ENCODE assay signal across 19 mouse cellular contexts in genomic region chr3:89788680-89789352, GRCm38 (mm10). TPM values are rescaled to one million over a fixed set of nuclear protein-coding genes. Genes with fewer than 3 reads are reported as not detected.
A peak's percentile ranks its signal among the peaks of the same experiment; 100 is the strongest.
DNase-seq lines count a peak whose midpoint lies in the region; ATAC-seq and TF ChIP-seq lines count a peak whose summit lies in the region.
"Had no signal": no experiment of that assay in that cellular context is flagged by ENCODE, and none has a peak within 500 bp of the region (broad histone marks: within the 10 kb centered on the region; RNA-seq: fewer than 3 reads in every experiment).

No protein-coding gene starts in this region.

- no peaks in the 10 kb centered on the region; the same call in none of the 2 replicates for H3K27me3 ChIP-seq in forebrain, embryonic 10.5 days (ENCODE audit: poor library complexity, severe bottlenecking)
- no peaks in the 10 kb centered on the region for H3K27me3 ChIP-seq in forebrain, embryonic 16.5 days (replicated peaks; ENCODE audit: control insufficient read depth, insufficient read depth, low read length)
- H3K27me3 ChIP-seq in E14TG2a.4 (ENCODE audit: insufficient read depth, low read length) = no peaks in the 10 kb centered on the region
- H3K27me3 ChIP-seq: CH12.LX; hindbrain, embryonic 12.5 days; limb, embryonic 12.5 days; stomach, embryonic 15.5 days had no signal

- no peak for TF ChIP-seq POLR2A in cortical plate, adult 2 months (IDR thresholded peaks at IDR 0.05; ENCODE audit: extremely low read depth, insufficient read depth, low read length)

- H3K4me3 ChIP-seq in forebrain, embryonic 10.5 days = no peak overlapping the region
- no peak overlapping the region for H3K4me3 ChIP-seq in forebrain, embryonic 16.5 days (replicated peaks; ENCODE audit: low read length)
- peak overlapping the region; percentile 68 for H3K4me3 ChIP-seq in E14TG2a.4 (replicated peaks; ENCODE audit: low read length)
- no peak overlapping the region for H3K4me3 ChIP-seq in cortical plate, adult 2 months (ENCODE audit: insufficient read depth, low read length)
- H3K4me3 ChIP-seq: heart, embryonic 15.5 days; hindbrain, embryonic 12.5 days; limb, embryonic 12.5 days; stomach, embryonic 15.5 days had no signal

- ATAC-seq in forebrain, embryonic 16.5 days = no peak
- ATAC-seq: midbrain, embryonic 16.5 days had no signal

- WGBS in forebrain, embryonic 10.5 days = 78% methylated on average over 16 of the region's 16 CpGs
- WGBS in forebrain, embryonic 16.5 days = 63% methylated on average over 16 of the region's 16 CpGs

- H3K9ac ChIP-seq in forebrain, embryonic 16.5 days (replicated peaks; ENCODE audit: low read depth, low read length) = no peak overlapping the region
- H3K9ac ChIP-seq: heart, embryonic 15.5 days; hindbrain, embryonic 12.5 days; limb, embryonic 12.5 days; stomach, embryonic 15.5 days had no signal

- DNase-seq in forebrain, embryonic 10.5 days (ENCODE audit: extremely low spot score, low spot score) = no peak
- DNase-seq in left cerebral cortex, postnatal 14 days (ENCODE audit: low spot score in 2 of 2) = peak; percentile 44 to 57
- no peak for DNase-seq in left cerebral cortex, adult 8-10 months (ENCODE audit: low spot score in 2 of 2)
- no peak for DNase-seq in heart, postnatal 25 days (ENCODE audit: low spot score)
- DNase-seq in cerebellum, adult 11-12 months = no peak
- DNase-seq: adrenal gland, adult 8-10 months; lung, adult 18-20 months; thymus, postnatal 14 days had no signal

- peaks cover 23% of the 10 kb centered on the region for H3K4me1 ChIP-seq in forebrain, embryonic 10.5 days
- H3K4me1 ChIP-seq in forebrain, embryonic 16.5 days (replicated peaks; ENCODE audit: control insufficient read depth, insufficient read depth, low read length) = no peaks in the 10 kb centered on the region
- H3K4me1 ChIP-seq in E14TG2a.4 (replicated peaks; ENCODE audit: low read depth, low read length) = peaks cover 63% of the 10 kb centered on the region
- H3K4me1 ChIP-seq in cortical plate, adult 2 months (ENCODE audit: control insufficient read depth, insufficient read depth, low read length) = no peaks in the 10 kb centered on the region
- H3K4me1 ChIP-seq: hindbrain, embryonic 12.5 days had no signal

- intact Hi-C loops in left cerebral cortex, postnatal 14 days (cut with DNase I) = no loop called here
- intact Hi-C loops in heart, postnatal 25 days (cut with DNase I) = loop anchor here (10.0 kb wide), 2 partner anchors 166 to 286 kb away; partner anchors contain the start of gene Tpm3

- peak; percentile 19; the same call in 1 of the 2 replicates for TF ChIP-seq CTCF in E14TG2a.4 (conservative IDR thresholded peaks at IDR 0.05; ENCODE audit: low read length)
- 0 out of 2 replicates have a peak, but pooled peaks have one; percentile 12 for TF ChIP-seq CTCF in cortical plate, adult 2 months (IDR thresholded peaks at IDR 0.05; ENCODE audit: extremely low read depth, insufficient read depth, low read length)

- no peak overlapping the region for H3K4me2 ChIP-seq in forebrain, embryonic 16.5 days (ENCODE audit: low read length)
- H3K4me2 ChIP-seq: heart, embryonic 15.5 days; hindbrain, embryonic 12.5 days; limb, embryonic 12.5 days; stomach, embryonic 15.5 days had no signal

- no peaks in the 10 kb centered on the region for H3K9me3 ChIP-seq in forebrain, embryonic 10.5 days
- no peaks in the 10 kb centered on the region for H3K9me3 ChIP-seq in forebrain, embryonic 16.5 days (ENCODE audit: control insufficient read depth, low read length)
- H3K9me3 ChIP-seq in E14TG2a.4 (ENCODE audit: low read length) = peaks cover 13% of the 10 kb centered on the region
- H3K9me3 ChIP-seq: heart, embryonic 15.5 days; hindbrain, embryonic 12.5 days; limb, embryonic 12.5 days; stomach, embryonic 15.5 days had no signal

- peak overlapping the region; percentile 25; the same call in 1 of the 2 replicates for H3K27ac ChIP-seq in forebrain, embryonic 10.5 days
- H3K27ac ChIP-seq in forebrain, embryonic 16.5 days (ENCODE audit: low read length) = no peak overlapping the region
- no peak overlapping the region for H3K27ac ChIP-seq in cortical plate, adult 2 months (ENCODE audit: insufficient read depth, low read length)
- H3K27ac ChIP-seq: heart, embryonic 15.5 days; hindbrain, embryonic 12.5 days; limb, embryonic 12.5 days; macrophage; stomach, embryonic 15.5 days had no signal

- H3K36me3 ChIP-seq in forebrain, embryonic 10.5 days (replicated peaks) = peaks cover 4% of the 10 kb centered on the region; the same call in 1 of the 2 replicates
- H3K36me3 ChIP-seq in forebrain, embryonic 16.5 days (ENCODE audit: control insufficient read depth, insufficient read depth) = no peaks in the 10 kb centered on the region
- peaks cover 5% of the 10 kb centered on the region for H3K36me3 ChIP-seq in E14TG2a.4 (ENCODE audit: insufficient read depth, low read length)
- H3K36me3 ChIP-seq: limb, embryonic 12.5 days; stomach, embryonic 15.5 days had no signal

RNA-seq across cellular contexts. Expression of gene Ube2q1, which starts 15.4 kb away (rescaled TPM):
- polyA plus RNA-seq in forebrain, embryonic 10.5 days (2016; fragmentation: Nextera tagmentation; extraction: Ambion mirVana) = 11.8 and 12.7 TPM in 2 replicates
- 11.3 TPM in 2 replicates for polyA plus RNA-seq in forebrain, embryonic 16.5 days (2015; fragmentation: Nextera tagmentation; extraction: Ambion mirVana)
- total RNA-seq in left cerebral cortex, postnatal 14 days (2021) = 10 to 100 TPM; 83.6 to 84.4 TPM
- total RNA-seq in left cerebral cortex, adult 8-10 months (2022) = 10 to 100 TPM; 78.4 to 83.7 (median 83.2) TPM
- polyA plus RNA-seq in cortical plate, adult 2 months (2012; rRNA removed) = 51.7 and 53.2 TPM in 2 replicates
- 10 to 100 TPM; 21.2 to 27.5 TPM for total RNA-seq in heart, postnatal 25 days (2021)

RNA-seq across cellular contexts. Expression of gene Chrnb2, which starts 24.4 kb away (rescaled TPM):
- polyA plus RNA-seq in forebrain, embryonic 10.5 days (2016; fragmentation: Nextera tagmentation; extraction: Ambion mirVana) = 2.4 and 3.8 TPM in 2 replicates
- polyA plus RNA-seq in forebrain, embryonic 16.5 days (2015; fragmentation: Nextera tagmentation; extraction: Ambion mirVana) = 27.7 and 29.5 TPM in 2 replicates
- total RNA-seq in left cerebral cortex, postnatal 14 days (2021) = 10 to 100 TPM; 23.1 to 24.9 TPM
- total RNA-seq in left cerebral cortex, adult 8-10 months (2022) = 10 to 100 TPM; 28.9 to 31.9 (median 30.8) TPM
- 22.6 and 22.9 TPM in 2 replicates for polyA plus RNA-seq in cortical plate, adult 2 months (2012; rRNA removed)
- total RNA-seq in heart, postnatal 25 days (2021) = under 1 TPM; 0.08 to 0.13 TPM

RNA-seq across cellular contexts. Expression of gene She, which starts 42.4 kb away (rescaled TPM):
- 2.3 TPM in 2 replicates for polyA plus RNA-seq in forebrain, embryonic 10.5 days (2016; fragmentation: Nextera tagmentation; extraction: Ambion mirVana)
- polyA plus RNA-seq in forebrain, embryonic 16.5 days (2015; fragmentation: Nextera tagmentation; extraction: Ambion mirVana) = 1.4 and 1.6 TPM in 2 replicates
- total RNA-seq in left cerebral cortex, postnatal 14 days (2021) = 1 to 10 TPM; 3.6 to 3.7 TPM
- total RNA-seq in left cerebral cortex, adult 8-10 months (2022) = 1 to 10 TPM; 2.7 to 3.7 (median 3.4) TPM
- polyA plus RNA-seq in cortical plate, adult 2 months (2012; rRNA removed) = 2.2 TPM in 2 replicates
- total RNA-seq in heart, postnatal 25 days (2021) = 10 to 100 TPM; 12.1 to 14.7 TPM
- total RNA-seq: CH12.LX; granulocyte monocyte progenitor cell, adult 5-6 weeks had no signal
- polyA plus RNA-seq: macrophage had no signal

Comparison
In these comparisons a context has a peak if more than half of its experiments do, and no peak if none do; other contexts are left out.
1. DNase-seq: peak in left cerebral cortex, postnatal 14 days (2 of 2); none in forebrain, embryonic 10.5 days (single experiment), left cerebral cortex, adult 8-10 months (0 of 2), heart, postnatal 25 days (single experiment) and cerebellum, adult 11-12 months (single experiment).
2. RNA of gene Chrnb2, which starts 24.4 kb away (total RNA-seq): 28.9 to 31.9 TPM in left cerebral cortex, adult 8-10 months and 23.1 to 24.9 TPM in left cerebral cortex, postnatal 14 days; 0.08 to 0.13 TPM in heart, postnatal 25 days; every median in the first group is over 10 times any median in the second.